Mouse (Mus musculus) mesoderm, embryonic 11.5 days (tissue): ENCODE measurements around the gene Gm4491.

ENCODE experiments used
- DNase-seq: peaks from one replicate; pipeline ENCODE4 v3.0.0-alpha.2; 2012; ENCODE audit warnings: low read depth, low spot score

Gm4491 gene

GRCm38 (mm10) chr14:57115823-57116544 is at the start of gene Gm4491:
TSS of gene Gm4491 (minus strand) at chr14:57115883.
- peak; percentile 60 for DNase-seq

DNA sequence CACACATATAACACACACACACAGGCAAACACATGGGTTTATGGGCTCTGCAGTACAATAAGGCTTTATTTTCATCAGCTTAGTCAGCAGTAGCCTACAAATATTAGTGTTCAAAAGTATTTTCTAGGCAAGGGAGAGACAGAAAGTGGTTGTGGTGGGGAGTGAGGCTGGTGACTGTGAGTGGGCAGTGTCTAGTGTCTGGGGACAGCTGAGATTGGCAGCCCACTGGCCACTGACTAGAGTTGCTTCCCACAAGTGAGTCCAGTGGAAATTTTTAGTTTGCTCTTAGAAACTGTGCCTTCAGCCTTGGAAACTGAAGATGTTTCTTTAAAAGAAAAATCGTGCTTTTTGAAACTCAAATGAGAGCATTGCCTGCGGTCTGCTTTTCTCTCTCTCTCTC is 46.1 kb upstream of the Gm4491 start:
- DNase-seq = no peak

DNA sequence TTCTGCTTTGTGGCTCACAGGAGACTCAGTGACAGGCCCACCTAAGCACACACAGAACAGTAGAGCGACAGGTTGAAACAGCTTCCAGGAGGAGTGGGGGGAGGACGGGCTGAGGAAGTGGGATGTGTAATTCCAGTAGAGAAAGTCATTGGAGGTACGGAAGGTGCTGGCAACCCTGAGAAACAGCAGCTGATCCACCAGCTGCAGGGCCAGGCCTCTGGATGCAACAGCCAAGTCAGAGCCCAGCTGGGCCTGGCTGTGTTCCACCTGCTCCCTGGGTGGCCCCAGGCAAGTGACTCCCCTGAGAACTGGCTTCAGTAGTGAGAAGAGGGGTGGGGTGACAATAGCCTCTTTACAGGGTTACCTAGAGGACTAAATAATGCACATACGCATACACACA is 45.5 kb upstream of the Gm4491 start:
- DNase-seq = no peak

- DNase-seq = no peak
Observed at GRCm38 (mm10) chr14:57154916-57155315, 39.2 kb upstream of the Gm4491 start.

DNA sequence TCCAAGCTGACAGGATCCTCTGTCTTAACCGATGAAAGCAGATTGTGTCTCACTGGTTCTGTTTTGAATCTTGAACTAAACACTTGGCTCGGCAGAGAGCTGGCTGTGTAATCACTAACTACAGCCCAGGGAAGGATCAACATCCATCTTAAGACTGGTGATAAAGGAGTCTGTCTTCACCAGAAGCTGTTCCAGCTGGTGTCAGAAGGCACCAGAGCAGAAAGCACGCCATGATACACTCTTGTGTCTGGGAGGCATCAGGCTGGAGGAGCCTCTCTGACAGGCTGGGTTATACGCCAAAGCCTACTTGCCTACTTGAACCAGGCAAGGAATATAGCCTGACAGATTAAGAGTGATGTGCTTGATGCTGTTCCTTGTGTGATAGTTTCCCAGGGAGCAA is 30.1 kb upstream of the Gm4491 start:
- peak; percentile 27 for DNase-seq

- DNase-seq = no peak
Observed at GRCm38 (mm10) chr14:57135265-57135664, 19.6 kb upstream of the Gm4491 start.

DNA sequence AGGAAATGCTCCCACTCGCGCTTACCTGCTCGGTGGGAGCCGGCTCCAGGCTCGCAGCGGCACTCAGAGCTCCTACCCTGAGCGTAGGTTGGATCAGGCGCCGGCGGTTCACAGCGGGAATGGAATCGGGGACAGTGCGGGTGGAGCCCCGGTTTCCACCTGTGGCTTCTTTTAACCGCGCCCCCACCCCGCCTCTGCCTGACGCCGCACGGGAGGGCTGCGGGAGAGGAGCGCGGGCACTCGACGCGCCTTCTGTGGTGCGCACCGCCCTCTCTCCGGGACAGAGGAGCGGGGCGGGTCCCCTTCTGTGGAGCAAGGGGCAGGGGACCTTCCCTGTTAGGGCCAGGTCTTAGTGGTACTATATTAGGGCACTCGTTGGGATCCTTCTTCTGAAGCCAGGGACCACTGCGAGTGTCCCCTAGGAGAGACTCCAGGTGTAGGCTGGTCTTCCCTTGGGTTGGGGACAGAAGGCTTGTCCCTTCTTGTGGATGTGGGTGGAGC is 17.5 kb upstream of the Gm4491 start, which contains the start of gene Gjb6:
Gene Gjb6, minus strand, starts transcription at position 451 of the 501 bp plus-strand sequence.
- no peak for DNase-seq

- DNase-seq = no peak
Observed at GRCm38 (mm10) chr14:57127383-57127782, 11.7 kb upstream of the Gm4491 start.

DNA sequence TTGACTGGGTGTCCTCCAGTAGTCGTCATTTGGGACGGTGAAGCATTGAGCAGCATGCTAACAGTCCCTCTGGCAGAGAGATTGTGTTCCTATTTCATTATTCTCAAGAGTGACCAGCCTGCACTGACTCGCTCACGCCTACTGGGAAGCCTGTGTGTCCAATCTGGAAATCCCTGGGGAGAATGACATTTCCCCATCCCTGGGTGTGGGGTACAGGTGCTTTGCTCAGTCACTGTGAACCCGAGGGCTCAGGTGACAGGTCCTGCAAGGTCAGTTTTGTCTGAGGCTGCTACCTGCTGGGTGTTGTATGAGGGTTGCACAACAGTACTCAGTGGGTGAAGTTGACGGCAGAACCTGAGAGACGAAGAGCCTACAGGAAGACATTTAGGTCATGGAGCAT is 6.6 kb upstream of the Gm4491 start:
- no peak for DNase-seq

- peak; percentile 73 for DNase-seq
Observed at GRCm38 (mm10) chr14:57109194-57109593, 6.5 kb downstream of the Gm4491 start.

- DNase-seq = no peak
Observed at GRCm38 (mm10) chr14:57107916-57108315, 7.8 kb downstream of the Gm4491 start.

GRCm38 (mm10) chr14:57107091-57107490 is 8.6 kb downstream of the Gm4491 start:
- no peak for DNase-seq

DNA sequence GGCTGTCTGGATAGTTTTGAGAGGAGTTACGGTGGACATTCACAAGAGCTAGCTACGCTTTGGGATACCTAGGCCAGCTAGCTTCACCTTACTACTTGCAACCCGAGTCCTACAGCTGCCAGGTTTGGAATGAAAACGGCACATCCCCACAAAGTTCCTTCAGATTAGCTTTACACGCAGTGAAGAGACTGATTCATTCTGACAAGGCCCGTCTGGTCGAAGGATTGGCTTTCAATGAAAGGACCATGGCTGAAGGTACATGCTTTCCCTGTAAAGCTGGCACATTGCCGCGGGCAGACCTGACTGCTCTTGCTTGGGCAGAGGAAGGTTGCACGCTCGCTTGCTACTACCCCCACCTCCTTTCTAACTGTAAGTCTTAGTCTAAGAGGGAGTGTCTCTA is 10.0 kb downstream of the Gm4491 start:
- DNase-seq = no peak

GRCm38 (mm10) chr14:57105111-57105510 is 10.6 kb downstream of the Gm4491 start:
- no peak for DNase-seq

DNA sequence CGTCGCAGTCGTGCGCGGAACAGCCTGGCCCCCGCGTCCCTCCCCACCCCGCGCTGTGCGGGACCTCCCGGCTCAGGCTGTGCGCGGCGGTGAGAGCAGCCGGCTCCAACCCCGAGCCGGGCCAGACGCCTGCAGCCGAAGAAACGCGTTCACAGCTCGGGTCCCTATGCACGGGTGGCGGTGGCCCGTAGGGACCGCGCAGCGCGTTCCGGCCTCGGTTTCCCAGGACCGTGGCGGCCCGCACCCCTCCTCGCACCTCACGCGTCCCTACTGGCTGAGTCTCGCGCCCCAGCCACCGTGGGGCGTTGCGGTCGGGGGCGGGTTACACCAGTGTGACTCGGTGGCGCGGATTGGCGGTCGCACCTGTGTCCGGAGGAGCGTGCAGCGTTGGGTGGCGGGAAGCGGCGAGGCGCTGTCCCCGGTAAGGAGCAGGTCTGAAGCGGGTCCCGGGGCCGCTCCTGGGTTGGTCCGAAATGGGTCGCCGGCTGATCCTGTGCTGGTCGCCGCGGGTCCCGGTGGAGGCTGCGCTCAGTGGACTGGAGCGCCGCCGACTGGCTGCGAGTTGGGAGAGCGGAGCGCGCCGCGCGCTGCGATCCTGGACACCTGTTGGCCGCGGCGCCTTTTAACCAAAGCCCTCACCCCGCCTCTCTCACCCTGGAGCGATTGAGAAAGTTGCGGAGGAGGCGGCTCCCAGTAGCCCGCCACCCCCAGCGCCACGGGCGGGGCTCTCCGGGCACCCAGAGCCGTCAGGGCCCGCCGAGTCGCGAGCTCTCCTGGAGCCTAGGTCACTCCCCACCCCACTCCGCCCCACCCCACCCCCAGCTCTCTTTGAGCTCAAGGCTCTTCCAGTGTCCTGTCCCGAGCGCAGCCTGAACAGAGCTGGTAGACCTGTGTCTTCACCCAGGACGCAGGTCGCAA is 11.3 kb downstream of the Gm4491 start, which contains the start of gene Gjb2:
Gene Gjb2, minus strand, starts transcription at position 597 of the 918 bp plus-strand sequence.
- DNase-seq = peak; percentile 50

DNA sequence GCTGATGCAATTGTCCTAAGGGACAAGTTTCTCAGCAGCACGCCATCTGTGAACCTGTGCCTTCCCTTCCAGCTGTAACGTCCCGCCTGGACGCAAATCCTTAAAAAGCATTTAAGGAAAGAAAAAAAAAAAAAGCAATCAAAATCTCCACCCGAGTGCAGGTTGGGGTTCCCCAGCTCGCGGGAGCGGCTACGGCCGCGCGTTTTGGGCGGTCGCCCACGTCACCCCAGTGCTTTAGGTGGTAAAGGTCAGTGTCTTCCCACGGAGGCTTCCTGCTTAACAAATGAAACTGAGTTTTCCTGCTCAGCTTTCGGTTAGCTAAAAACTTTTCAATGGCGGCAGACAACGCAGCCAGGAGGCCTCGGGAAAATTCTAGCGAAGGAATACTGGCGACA is 12.0 kb downstream of the Gm4491 start:
- DNase-seq = no peak

DNA sequence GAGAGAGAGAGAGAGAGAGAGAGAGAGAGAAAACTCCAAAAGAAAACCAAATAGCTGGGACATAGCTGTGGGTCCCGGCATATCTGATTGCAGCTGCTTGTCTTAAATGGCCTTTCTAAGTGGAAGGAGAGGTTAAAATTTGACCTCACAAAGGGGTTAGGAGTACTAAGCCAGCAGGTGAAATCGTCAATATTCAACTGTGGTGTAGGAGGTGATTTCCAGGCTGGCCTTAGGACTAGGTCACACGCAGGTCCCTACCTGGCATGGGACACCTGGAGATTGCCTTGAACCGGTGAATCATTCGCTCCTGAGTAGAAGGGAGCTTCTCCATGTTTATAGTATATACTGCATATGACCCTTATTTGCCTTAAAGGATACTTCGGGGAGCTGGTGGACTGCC is 12.6 kb downstream of the Gm4491 start:
- DNase-seq = no peak

DNA sequence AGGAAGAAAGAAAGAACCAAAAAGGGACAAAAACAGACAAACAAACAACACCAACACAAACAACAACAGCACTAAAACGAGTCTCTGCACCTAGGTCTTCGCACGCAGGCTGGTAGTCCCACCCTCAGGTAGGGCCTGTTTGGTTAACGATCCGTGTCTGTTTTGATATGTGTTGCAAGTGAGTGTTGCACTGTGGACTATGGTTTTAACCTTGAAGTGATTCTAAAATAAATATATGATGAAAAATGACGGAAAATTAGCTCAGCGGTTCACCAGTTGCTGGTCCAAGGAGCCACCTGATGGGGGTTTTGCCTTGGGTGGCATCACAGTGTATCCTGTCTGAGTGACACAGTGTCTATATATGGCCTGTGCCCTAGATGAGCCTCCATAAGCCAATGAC is 14.1 kb downstream of the Gm4491 start:
- no peak for DNase-seq

- DNase-seq = no peak
Observed at GRCm38 (mm10) chr14:57095855-57096254, 19.8 kb downstream of the Gm4491 start.

- DNase-seq = peak; percentile 57
Observed at GRCm38 (mm10) chr14:57093029-57093428, 22.7 kb downstream of the Gm4491 start.

DNA sequence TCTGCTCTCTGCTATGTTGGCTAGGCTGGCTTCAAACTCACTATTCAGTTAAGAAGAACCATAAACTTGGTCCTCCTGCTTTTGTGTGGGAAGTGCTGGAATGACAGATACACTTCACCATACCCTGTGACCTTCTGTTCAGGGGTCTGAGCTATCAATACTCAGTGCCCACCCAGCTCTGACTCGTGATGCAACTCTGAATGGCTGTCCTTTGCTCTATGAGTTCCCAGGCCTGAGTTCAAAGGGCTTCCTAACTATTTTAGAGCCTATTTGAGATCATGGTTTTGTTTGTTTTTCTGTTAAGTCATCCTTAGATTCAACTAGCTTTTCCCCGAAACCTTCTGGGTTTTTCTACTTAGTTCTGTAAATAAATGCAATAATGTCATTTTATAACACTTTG is 25.7 kb downstream of the Gm4491 start:
- DNase-seq = no peak

- no peak for DNase-seq
Observed at GRCm38 (mm10) chr14:57089107-57089506, 26.6 kb downstream of the Gm4491 start.
